Comparison of ENCODE assay signal across 13 mouse cellular contexts in the genomic region with DNA sequence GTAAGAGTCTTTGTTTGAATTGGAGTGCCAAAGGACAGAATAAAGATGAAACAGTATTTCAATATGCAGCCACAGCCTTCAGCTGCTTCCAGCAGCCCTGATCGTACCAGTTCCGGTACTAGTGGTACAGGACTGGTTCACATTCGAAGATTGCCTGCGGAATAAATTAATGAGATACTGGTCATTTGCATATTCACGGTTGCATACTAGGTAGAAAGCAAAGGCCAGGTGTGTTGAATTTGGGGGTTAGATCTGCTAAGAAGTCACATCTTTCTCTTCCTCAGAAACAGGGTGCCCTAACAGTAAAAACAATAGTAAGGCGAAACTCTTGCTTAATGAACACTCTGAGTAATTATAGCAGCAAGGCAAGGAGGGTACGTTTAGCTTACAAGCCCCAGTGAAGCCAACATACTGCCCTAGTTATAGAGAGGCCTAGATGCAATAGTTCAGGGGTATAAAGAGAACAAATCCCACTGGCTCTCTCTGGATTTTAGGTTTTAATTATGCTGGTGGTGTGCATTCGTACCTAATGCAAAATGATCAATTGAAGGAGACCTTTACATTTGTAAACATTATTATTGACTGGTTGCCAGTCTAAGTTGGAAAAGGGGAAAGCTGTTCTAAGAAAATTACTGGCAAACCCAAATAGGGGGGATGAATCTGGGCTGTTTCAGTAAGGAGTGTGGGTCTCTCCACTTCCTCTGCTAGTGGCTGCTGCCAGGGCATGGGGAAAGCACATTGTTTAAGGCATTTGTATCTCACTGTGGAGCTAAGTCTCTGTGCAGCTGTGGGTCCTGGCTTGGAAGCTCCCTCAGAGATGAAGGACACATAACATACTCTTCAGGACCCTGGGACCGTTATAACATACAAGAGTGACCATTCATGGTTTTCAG.
A peak's percentile ranks its signal among the peaks of the same experiment; 100 is the strongest.
DNase-seq lines count a peak whose midpoint lies in the region; ATAC-seq lines count a peak whose summit lies in the region.
"Had no signal": no experiment of that assay in that cellular context is flagged by ENCODE, and none has a peak within 500 bp of the region (broad histone marks: within the 10 kb centered on the region; RNA-seq: fewer than 3 reads in every experiment).

No protein-coding gene starts in this region.

- no peaks in the 10 kb centered on the region for H3K9me3 ChIP-seq in kidney, embryonic 14.5 days (ENCODE audit: control insufficient read depth, low read length)
- H3K9me3 ChIP-seq in forebrain, embryonic 10.5 days: no peaks in the 10 kb centered on the region
- no peaks in the 10 kb centered on the region for H3K9me3 ChIP-seq in hindbrain, embryonic 14.5 days (ENCODE audit: control insufficient read depth, low read length)
- H3K9me3 ChIP-seq in midbrain, embryonic 16.5 days (replicated peaks; ENCODE audit: control insufficient read depth, low read length, poor library complexity, severe bottlenecking): no peaks in the 10 kb centered on the region
- H3K9me3 ChIP-seq: embryonic facial prominence, embryonic 15.5 days had no signal

- ATAC-seq in kidney, embryonic 14.5 days (ENCODE audit: low FRiP score, low TSS enrichment): no peak
- ATAC-seq in hindbrain, embryonic 14.5 days (ENCODE audit: low FRiP score): no peak
- no peak for ATAC-seq in midbrain, embryonic 16.5 days
- ATAC-seq: lung, postnatal 0 days had no signal

- H3K27me3 ChIP-seq in kidney, embryonic 14.5 days (ENCODE audit: control insufficient read depth, insufficient read depth, low read length): no peaks in the 10 kb centered on the region
- H3K27me3 ChIP-seq in forebrain, embryonic 10.5 days (ENCODE audit: poor library complexity, severe bottlenecking): no peaks in the 10 kb centered on the region
- no peaks in the 10 kb centered on the region for H3K27me3 ChIP-seq in hindbrain, embryonic 14.5 days (ENCODE audit: control insufficient read depth, insufficient read depth, low read length)
- no peaks in the 10 kb centered on the region for H3K27me3 ChIP-seq in midbrain, embryonic 16.5 days (ENCODE audit: control insufficient read depth, insufficient read depth, low read depth, low read length)
- H3K27me3 ChIP-seq: embryonic facial prominence, embryonic 15.5 days had no signal

- H3K36me3 ChIP-seq in kidney, embryonic 14.5 days (ENCODE audit: control insufficient read depth, insufficient read depth, low read length): no peaks in the 10 kb centered on the region
- H3K36me3 ChIP-seq in forebrain, embryonic 10.5 days (replicated peaks): no peaks in the 10 kb centered on the region
- H3K36me3 ChIP-seq in hindbrain, embryonic 14.5 days (replicated peaks; ENCODE audit: control insufficient read depth, insufficient read depth): no peaks in the 10 kb centered on the region
- H3K36me3 ChIP-seq in midbrain, embryonic 16.5 days (ENCODE audit: control insufficient read depth, insufficient read depth, low read length): no peaks in the 10 kb centered on the region
- H3K36me3 ChIP-seq: embryonic facial prominence, embryonic 15.5 days; G1E had no signal

- H3K4me2 ChIP-seq in kidney, embryonic 14.5 days (replicated peaks; ENCODE audit: low read depth, low read length): peak overlapping the region; percentile 23; the same call in 1 of the 2 replicates
- H3K4me2 ChIP-seq in hindbrain, embryonic 14.5 days (replicated peaks): peak overlapping the region; percentile 38
- H3K4me2 ChIP-seq in midbrain, embryonic 16.5 days (ENCODE audit: low read length): peak overlapping the region; percentile 43
- H3K4me2 ChIP-seq: embryonic facial prominence, embryonic 15.5 days had no signal

- 56% methylated on average over 9 of the region's 9 CpGs for WGBS in kidney, embryonic 14.5 days
- 68% methylated on average over 9 of the region's 9 CpGs for WGBS in forebrain, embryonic 10.5 days
- WGBS in hindbrain, embryonic 14.5 days: 37% methylated on average over 9 of the region's 9 CpGs
- WGBS in midbrain, embryonic 16.5 days: 27% methylated on average over 9 of the region's 9 CpGs

- no peak overlapping the region for H3K27ac ChIP-seq in kidney, embryonic 14.5 days (ENCODE audit: low read depth, low read length)
- peak overlapping the region; percentile 88 for H3K27ac ChIP-seq in forebrain, embryonic 10.5 days
- H3K27ac ChIP-seq in hindbrain, embryonic 14.5 days: peak overlapping the region; percentile 75
- peak overlapping the region; percentile 74 for H3K27ac ChIP-seq in midbrain, embryonic 16.5 days (ENCODE audit: low read length)
- H3K27ac ChIP-seq: embryonic facial prominence, embryonic 15.5 days had no signal

- 0 out of 2 replicates have a peak, but pooled peaks cover 14% of the 10 kb centered on the region for H3K4me1 ChIP-seq in kidney, embryonic 14.5 days (ENCODE audit: control insufficient read depth, insufficient read depth, low read length)
- H3K4me1 ChIP-seq in forebrain, embryonic 10.5 days: peaks cover 72% of the 10 kb centered on the region
- peaks cover 43% of the 10 kb centered on the region for H3K4me1 ChIP-seq in hindbrain, embryonic 14.5 days (replicated peaks; ENCODE audit: control insufficient read depth, insufficient read depth, low read length)
- peaks cover 47% of the 10 kb centered on the region for H3K4me1 ChIP-seq in midbrain, embryonic 16.5 days (ENCODE audit: control insufficient read depth, insufficient read depth, low read length)

- no peak overlapping the region for H3K9ac ChIP-seq in kidney, embryonic 14.5 days (ENCODE audit: low read depth, low read length)
- H3K9ac ChIP-seq in hindbrain, embryonic 14.5 days: peak overlapping the region; percentile 25; the same call in 1 of the 2 replicates
- peak overlapping the region; percentile 32; the same call in 1 of the 2 replicates for H3K9ac ChIP-seq in midbrain, embryonic 16.5 days (ENCODE audit: low read depth, low read length)
- H3K9ac ChIP-seq: embryonic facial prominence, embryonic 15.5 days had no signal

- no peak overlapping the region for H3K4me3 ChIP-seq in kidney, embryonic 14.5 days (ENCODE audit: low read length)
- peak overlapping the region; percentile 13; the same call in 1 of the 2 replicates for H3K4me3 ChIP-seq in forebrain, embryonic 10.5 days
- H3K4me3 ChIP-seq in hindbrain, embryonic 14.5 days (replicated peaks; ENCODE audit: low read length): no peak overlapping the region
- H3K4me3 ChIP-seq in midbrain, embryonic 16.5 days (ENCODE audit: low read depth, low read length): peak overlapping the region; percentile 0; the same call in 1 of the 2 replicates
- H3K4me3 ChIP-seq: embryonic facial prominence, embryonic 15.5 days had no signal

- DNase-seq in kidney, postnatal 10 days: no peak
- DNase-seq in forebrain, embryonic 10.5 days (ENCODE audit: extremely low spot score, low spot score): no peak
- DNase-seq in hindbrain, embryonic 14.5 days (ENCODE audit: low spot score): no peak
- no peak for DNase-seq in spleen, adult 12 weeks (ENCODE audit: low spot score)
- no peak for DNase-seq in cerebellum, adult 9-11 months
- no peak for DNase-seq in lung, adult 18-20 months
- DNase-seq: cerebellum, adult 9-10 months; thymus, postnatal 25 days had no signal

Comparison
In these comparisons a context has a peak if more than half of its experiments do, and no peak if none do; other contexts are left out.
1. H3K4me3 ChIP-seq: peak in forebrain, embryonic 10.5 days (single experiment) and midbrain, embryonic 16.5 days (single experiment); none in kidney, embryonic 14.5 days (single experiment) and hindbrain, embryonic 14.5 days (single experiment).
2. Peak in every context shown above with its lines, with median percentiles within 50 percentile points of each other: H3K4me2 ChIP-seq.